Mouse (Mus musculus): Measurements from ENCODE around the gene Fam222b. TPM values are rescaled to one million over a fixed set of nuclear protein-coding genes. Genes with fewer than 3 reads are reported as not detected.
"Not testable (repeated sequence)": the region's sequence is repeated elsewhere in the genome, so short reads cannot be mapped to it uniquely, and the experiment has no call there.

Gene Fam222b
- polyA plus RNA-seq, 1 experiment from 2014 or later: 10.6 TPM

DNA sequence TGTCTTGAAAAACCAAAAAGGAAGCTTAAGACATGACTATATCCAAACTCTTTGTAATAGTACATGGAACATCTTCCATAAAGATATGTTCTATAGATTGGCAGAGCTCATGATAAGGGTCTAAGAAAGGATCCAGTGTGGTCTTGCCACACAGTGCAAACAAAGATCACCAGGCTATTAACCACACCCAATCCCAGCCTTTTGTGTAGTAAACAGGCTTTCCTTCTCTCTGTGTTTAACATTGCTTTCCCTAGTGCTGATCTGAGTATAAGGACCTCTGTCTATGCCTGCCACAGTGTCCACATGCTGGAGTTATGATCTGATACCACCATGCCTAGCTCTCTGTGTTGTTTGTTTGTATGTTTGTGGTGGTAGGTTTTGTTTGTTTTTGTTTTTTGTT is 29.3 kb downstream of the Fam222b start:
- Histone ChIP-seq H3K4me1 (replicated peaks; ENCODE audit: control insufficient read depth, insufficient read depth, low read length) (no peaks in the 10 kb centered on the region; the same call in 1 of the 2 replicates), H3K27me3 (replicated peaks; ENCODE audit: control insufficient read depth, insufficient read depth, low read length) (no peaks in the 10 kb centered on the region), H3K4me3 (ENCODE audit: low read depth, low read length) (no peak overlapping the region), H3K9me3 (ENCODE audit: control insufficient read depth) (no peaks in the 10 kb centered on the region), H3K4me2 (replicated peaks; ENCODE audit: low read depth) (no peak overlapping the region), H3K36me3 (ENCODE audit: control insufficient read depth, insufficient read depth) (peaks cover 5% of the 10 kb centered on the region), H3K9ac (ENCODE audit: low read depth, low read length) (no peak overlapping the region), H3K27ac (ENCODE audit: low read depth, low read length) (no peak overlapping the region)
- no peak for TF ChIP-seq CTCF (IDR thresholded peaks at IDR 0.05; ENCODE audit: low read depth)
- no peak for ATAC-seq

DNA sequence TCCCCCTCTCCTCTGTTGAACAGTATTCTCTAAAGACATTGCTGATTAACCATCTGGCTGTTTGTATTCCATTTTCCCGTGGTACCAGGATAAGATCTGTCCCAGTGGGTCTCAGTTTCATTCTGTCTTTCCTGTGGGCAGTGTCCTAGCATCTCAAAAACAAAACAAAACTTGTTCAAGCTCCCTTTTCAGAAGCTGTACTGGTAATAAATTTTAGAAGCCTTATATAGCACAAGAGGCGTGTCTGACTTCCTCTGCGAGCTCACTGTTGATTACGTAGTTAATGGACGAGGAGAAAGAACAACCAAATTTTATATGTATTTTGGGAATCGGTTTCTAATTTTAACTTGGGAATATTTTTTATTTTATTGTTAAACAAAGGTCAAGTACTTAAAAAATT is 31.2 kb downstream of the Fam222b start:
- Histone ChIP-seq H3K9ac (ENCODE audit: low read depth, low read length) (no peak overlapping the region), H3K27ac (ENCODE audit: low read depth, low read length) (no peak overlapping the region), H3K4me3 (ENCODE audit: low read depth, low read length) (no peak overlapping the region), H3K27me3 (replicated peaks; ENCODE audit: control insufficient read depth, insufficient read depth, low read length) (no peaks in the 10 kb centered on the region), H3K4me2 (replicated peaks; ENCODE audit: low read depth) (no peak overlapping the region), H3K9me3 (ENCODE audit: control insufficient read depth) (no peaks in the 10 kb centered on the region), H3K36me3 (ENCODE audit: control insufficient read depth, insufficient read depth) (peaks cover 5% of the 10 kb centered on the region), H3K4me1 (replicated peaks; ENCODE audit: control insufficient read depth, insufficient read depth, low read length) (peaks cover 2% of the 10 kb centered on the region)
- ATAC-seq: no peak
- no peak for TF ChIP-seq CTCF (IDR thresholded peaks at IDR 0.05; ENCODE audit: low read depth)
- WGBS: 59% methylated on average over 6 of the region's 6 CpGs

DNA sequence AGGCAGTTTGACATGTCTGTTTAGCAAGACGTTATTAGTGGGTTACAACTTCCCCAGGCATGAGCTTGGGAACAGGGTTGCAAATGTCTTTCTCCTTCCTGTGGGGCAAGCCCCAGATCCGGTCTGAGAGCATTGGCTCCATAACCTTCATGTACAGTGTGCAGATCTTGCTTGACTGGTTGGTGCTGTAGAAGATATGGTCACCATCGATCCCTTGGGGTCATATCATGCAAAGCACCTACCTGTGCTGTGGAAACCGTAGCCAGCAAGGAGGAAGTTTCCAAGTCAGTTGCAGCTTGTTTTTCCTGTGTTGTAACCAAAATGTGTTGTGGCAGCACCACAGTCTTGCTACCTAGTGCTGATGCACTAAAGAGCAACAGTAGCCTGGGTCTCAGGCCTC is 32.3 kb downstream of the Fam222b start:
- Histone ChIP-seq H3K36me3 (ENCODE audit: control insufficient read depth, insufficient read depth) (peaks cover 5% of the 10 kb centered on the region), H3K27me3 (replicated peaks; ENCODE audit: control insufficient read depth, insufficient read depth, low read length) (no peaks in the 10 kb centered on the region), H3K4me3 (ENCODE audit: low read depth, low read length) (no peak overlapping the region), H3K9me3 (ENCODE audit: control insufficient read depth) (no peaks in the 10 kb centered on the region), H3K9ac (ENCODE audit: low read depth, low read length) (no peak overlapping the region), H3K4me1 (replicated peaks; ENCODE audit: control insufficient read depth, insufficient read depth, low read length) (peaks cover 3% of the 10 kb centered on the region), H3K4me2 (replicated peaks; ENCODE audit: low read depth) (no peak overlapping the region), H3K27ac (ENCODE audit: low read depth, low read length) (no peak overlapping the region)
- TF ChIP-seq CTCF (IDR thresholded peaks at IDR 0.05; ENCODE audit: low read depth): no peak
- no peak for ATAC-seq
- WGBS: 41% methylated on average over 4 of the region's 4 CpGs

- Histone ChIP-seq H3K27me3 (replicated peaks; ENCODE audit: control insufficient read depth, insufficient read depth, low read length) (no peaks in the 10 kb centered on the region), H3K27ac (ENCODE audit: low read depth, low read length) (no peak overlapping the region), H3K4me3 (ENCODE audit: low read depth, low read length) (no peak overlapping the region), H3K4me2 (replicated peaks; ENCODE audit: low read depth) (peak overlapping the region; percentile 17; the same call in 1 of the 2 replicates), H3K36me3 (ENCODE audit: control insufficient read depth, insufficient read depth) (peaks cover 5% of the 10 kb centered on the region), H3K9me3 (ENCODE audit: control insufficient read depth) (no peaks in the 10 kb centered on the region), H3K9ac (ENCODE audit: low read depth, low read length) (no peak overlapping the region), H3K4me1 (replicated peaks; ENCODE audit: control insufficient read depth, insufficient read depth, low read length) (peaks cover 3% of the 10 kb centered on the region; the same call in 1 of the 2 replicates)
- no peak for TF ChIP-seq CTCF (IDR thresholded peaks at IDR 0.05; ENCODE audit: low read depth)
- no peak for ATAC-seq
- 37% methylated on average over 8 of the region's 8 CpGs for WGBS
Observed at GRCm38 (mm10) chr11:78129458-78129857, 35.0 kb downstream of the Fam222b start.

DNA sequence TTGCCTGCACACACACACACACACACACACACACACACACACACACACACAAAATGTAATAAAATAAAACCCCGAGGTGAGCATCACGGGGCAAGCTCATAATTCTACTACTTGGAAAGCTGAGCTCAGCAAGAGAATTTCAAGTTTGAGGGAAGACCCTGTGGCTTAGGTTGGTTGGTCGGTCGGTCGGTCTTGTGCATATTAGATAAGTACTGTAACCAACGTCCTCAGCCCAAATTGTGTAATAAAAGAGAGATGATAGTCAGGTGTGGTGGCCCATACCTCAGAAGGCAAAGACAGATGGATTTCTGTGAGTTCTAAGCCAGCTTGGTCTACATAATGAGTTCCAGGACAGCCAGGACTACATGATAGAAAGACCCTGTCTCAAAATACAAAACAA is 39.5 kb downstream of the Fam222b start:
- Histone ChIP-seq H3K27ac (ENCODE audit: low read depth, low read length) (no peak overlapping the region), H3K27me3 (replicated peaks; ENCODE audit: control insufficient read depth, insufficient read depth, low read length) (no peaks in the 10 kb centered on the region), H3K4me1 (replicated peaks; ENCODE audit: control insufficient read depth, insufficient read depth, low read length) (peaks cover 3% of the 10 kb centered on the region; the same call in 1 of the 2 replicates), H3K9ac (ENCODE audit: low read depth, low read length) (no peak overlapping the region), H3K4me3 (ENCODE audit: low read depth, low read length) (no peak overlapping the region), H3K36me3 (ENCODE audit: control insufficient read depth, insufficient read depth) (no peaks in the 10 kb centered on the region), H3K9me3 (ENCODE audit: control insufficient read depth) (no peaks in the 10 kb centered on the region), H3K4me2 (replicated peaks; ENCODE audit: low read depth) (no peak overlapping the region)
- WGBS: 71% methylated on average over 6 of the region's 6 CpGs
- no peak for TF ChIP-seq CTCF (IDR thresholded peaks at IDR 0.05; ENCODE audit: low read depth)
- ATAC-seq: no peak

DNA sequence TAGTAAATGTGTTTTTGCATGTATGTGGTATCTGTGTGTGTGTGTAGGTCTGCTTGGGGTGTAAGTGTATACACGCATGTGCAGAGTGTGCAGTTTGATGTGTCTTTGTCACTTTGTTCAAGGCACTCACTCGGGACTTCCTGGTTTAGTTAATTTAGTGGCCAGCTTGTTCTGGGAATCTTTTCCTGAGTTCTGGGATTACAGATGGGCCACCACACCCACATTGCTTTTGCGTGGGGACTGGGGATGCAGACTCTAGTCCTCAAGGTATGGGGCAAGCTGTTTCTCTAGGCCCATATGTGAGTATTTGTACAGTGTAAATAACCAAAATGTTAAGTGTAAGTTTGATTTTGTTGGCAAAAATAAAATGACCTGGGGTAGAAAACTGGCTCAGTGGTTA is 39.9 kb downstream of the Fam222b start:
- Histone ChIP-seq H3K27ac (ENCODE audit: low read depth, low read length) (no peak overlapping the region), H3K27me3 (replicated peaks; ENCODE audit: control insufficient read depth, insufficient read depth, low read length) (no peaks in the 10 kb centered on the region), H3K36me3 (ENCODE audit: control insufficient read depth, insufficient read depth) (no peaks in the 10 kb centered on the region), H3K9ac (ENCODE audit: low read depth, low read length) (no peak overlapping the region), H3K4me3 (ENCODE audit: low read depth, low read length) (no peak overlapping the region), H3K4me2 (replicated peaks; ENCODE audit: low read depth) (no peak overlapping the region), H3K9me3 (ENCODE audit: control insufficient read depth) (no peaks in the 10 kb centered on the region), H3K4me1 (replicated peaks; ENCODE audit: control insufficient read depth, insufficient read depth, low read length) (peaks cover 3% of the 10 kb centered on the region; the same call in 1 of the 2 replicates)
- TF ChIP-seq CTCF (IDR thresholded peaks at IDR 0.05; ENCODE audit: low read depth): no peak
- ATAC-seq: no peak
- WGBS: 79% methylated on average over 3 of the region's 3 CpGs

DNA sequence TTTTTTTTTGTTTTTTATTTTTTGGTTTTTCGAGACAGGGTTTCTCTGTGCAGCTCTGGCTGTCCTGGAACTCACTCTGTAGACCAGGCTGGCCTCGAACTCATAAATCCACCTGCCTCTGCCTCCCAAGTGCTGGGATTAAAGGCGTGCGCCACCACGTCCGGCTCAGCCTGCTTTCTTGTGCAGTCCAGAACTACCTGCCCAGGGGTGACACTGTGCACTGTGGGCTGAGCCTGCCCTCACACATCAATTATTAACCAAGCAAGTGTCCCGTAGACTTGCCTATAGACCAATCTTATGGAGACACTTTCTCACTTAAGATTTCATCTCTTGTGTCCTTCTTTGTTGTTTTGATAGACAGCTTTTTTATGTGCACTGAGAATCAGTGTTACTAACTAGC is 40.9 kb downstream of the Fam222b start:
- H3K4me2 ChIP-seq (replicated peaks; ENCODE audit: low read depth); H3K27me3 ChIP-seq (replicated peaks; ENCODE audit: control insufficient read depth, insufficient read depth, low read length); H3K9me3 ChIP-seq (ENCODE audit: control insufficient read depth); H3K4me3 ChIP-seq (ENCODE audit: low read depth, low read length); H3K36me3 ChIP-seq (ENCODE audit: control insufficient read depth, insufficient read depth); H3K9ac ChIP-seq (ENCODE audit: low read depth, low read length); H3K27ac ChIP-seq (ENCODE audit: low read depth, low read length); H3K4me1 ChIP-seq (replicated peaks; ENCODE audit: control insufficient read depth, insufficient read depth, low read length): not testable (repeated sequence)
- peak; percentile 53; the same call in 1 of the 2 replicates for ATAC-seq
- 33% methylated on average over 7 of the region's 7 CpGs for WGBS

Data from intestine, postnatal 0 days (tissue).